Mouse (Mus musculus) frontal cortex, postnatal 10 days (tissue): Measurements from ENCODE around the gene Was.
"Not testable (repeated sequence)": the region's sequence is repeated elsewhere in the genome, so short reads cannot be mapped to it uniquely, and the experiment has no call there.

Source experiments
- DNase-seq, 2 experiments: peaks; one replicate each; pipeline ENCODE4 v3.0.0; 2022; ENCODE audit warnings: low spot score in 2 of 2, mixed read lengths in 1 of 2

Was gene

DNA sequence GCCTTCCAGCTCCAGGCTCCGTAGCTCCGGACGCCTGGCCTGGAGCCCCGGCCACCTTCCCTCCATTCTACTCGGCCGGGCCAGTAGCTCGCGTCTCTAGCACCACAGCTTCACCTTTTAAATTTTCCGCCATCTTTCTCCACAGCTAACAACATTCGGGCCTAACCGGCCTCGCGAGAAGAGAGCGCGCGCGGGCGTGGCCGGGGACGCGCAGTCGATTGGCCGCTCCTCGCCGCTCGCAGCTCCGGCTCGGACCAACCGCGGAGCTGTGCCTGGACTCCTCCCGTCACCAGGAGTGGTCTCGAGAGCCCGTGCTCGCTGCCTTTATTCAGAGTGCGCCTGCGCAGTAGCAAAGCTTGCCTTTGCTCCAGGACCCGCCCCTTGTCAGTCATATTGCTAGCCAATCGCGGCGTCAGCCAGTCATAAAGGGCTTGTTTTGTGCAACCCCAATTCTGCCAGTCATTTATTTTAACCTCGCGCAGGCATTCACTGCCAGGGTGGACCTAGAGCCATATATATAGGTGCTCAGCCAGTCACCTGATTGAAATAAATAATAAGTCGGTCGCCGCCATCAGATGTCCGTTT, 15.8 kb downstream of the Was start, which contains the start of gene Suv39h1:
Gene Suv39h1, minus strand, starts transcription at position 331 of the 585 bp plus-strand sequence.
- DNase-seq, result peak; percentile 90 to 94

DNA sequence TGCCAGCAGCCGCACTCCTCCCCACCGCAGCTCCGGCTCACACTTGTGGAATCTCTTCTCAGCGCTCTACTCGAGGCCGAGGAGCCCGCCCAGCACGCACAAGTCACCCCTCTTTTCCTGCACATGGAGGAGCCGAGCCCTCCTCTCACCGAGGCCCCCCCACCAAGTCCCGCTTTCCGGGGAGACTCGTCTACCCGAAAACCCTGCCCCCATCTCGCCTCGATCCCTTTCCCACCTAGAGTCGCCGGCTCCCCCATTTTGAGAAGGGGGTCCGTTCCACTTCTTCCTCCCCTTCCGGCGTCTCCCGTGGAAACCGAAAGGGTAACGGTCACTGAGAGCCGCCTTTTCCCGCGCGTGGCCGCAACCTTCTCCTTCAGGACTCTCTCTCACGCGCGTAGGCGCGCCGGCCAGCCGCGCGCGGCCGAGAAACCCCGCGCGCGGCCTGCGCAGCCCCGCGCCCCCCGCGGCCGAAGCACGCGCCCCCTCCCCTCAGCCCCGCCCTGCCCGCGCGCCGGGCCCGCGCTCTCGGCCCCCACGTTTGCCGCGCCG, 16.3 kb downstream of the Was start:
- peak; percentile 13 to 32 for DNase-seq

DNA sequence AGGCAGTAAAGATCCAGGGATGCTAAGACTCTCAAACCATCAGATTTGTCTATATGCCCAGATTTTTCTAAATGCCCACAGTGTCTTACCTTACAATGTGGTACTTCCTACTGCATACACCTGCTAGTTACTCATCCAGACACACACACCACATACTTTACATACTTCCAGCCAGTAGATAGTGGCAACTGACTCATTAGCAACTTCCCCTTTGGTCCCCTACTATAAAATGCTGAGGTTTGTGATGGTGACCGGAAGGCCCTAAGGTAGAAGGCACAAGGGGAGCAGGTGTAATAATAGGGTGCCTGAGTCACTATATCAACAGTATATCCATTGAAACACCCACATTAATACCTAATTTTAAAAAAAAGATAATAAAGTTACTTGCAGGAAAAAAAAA, 21.1 kb downstream of the Was start:
- DNase-seq, result no peak

DNA sequence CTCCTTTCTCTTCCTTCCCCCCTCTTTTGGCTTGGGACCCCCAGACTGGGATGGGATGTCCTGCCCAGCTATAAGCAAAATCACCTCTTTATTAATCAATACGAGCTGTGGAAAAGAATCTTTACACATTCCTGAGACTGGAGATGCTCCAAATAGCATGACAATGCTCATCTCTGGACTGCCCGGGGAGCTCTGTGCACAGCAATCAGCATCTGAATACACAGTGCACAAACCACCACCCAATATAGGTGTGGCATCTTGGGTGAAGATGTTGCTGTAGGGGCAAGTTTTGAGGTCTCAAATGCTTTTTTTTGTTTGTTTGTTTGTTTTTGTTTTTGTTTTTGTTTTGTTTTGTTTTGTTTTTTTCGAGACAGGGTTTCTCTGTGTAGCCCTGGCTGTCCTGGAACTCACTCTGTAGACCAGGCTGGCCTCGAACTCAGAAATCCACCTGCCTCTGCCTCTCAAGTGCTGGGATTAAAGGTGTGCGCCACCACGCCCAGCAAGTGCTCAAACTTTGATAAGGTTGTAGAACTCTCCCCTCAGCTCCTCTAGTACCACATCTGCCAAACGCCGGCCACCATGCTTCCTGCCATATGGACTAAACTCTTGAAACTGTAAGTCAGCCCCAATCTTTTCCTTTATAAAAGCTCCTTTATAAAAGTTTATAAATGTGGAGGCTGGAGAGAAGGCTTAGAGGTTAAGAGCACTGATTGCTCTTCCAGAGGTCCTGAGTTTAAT, 39.1 kb downstream of the Was start:
- DNase-seq, result not testable (repeated sequence)

DNA sequence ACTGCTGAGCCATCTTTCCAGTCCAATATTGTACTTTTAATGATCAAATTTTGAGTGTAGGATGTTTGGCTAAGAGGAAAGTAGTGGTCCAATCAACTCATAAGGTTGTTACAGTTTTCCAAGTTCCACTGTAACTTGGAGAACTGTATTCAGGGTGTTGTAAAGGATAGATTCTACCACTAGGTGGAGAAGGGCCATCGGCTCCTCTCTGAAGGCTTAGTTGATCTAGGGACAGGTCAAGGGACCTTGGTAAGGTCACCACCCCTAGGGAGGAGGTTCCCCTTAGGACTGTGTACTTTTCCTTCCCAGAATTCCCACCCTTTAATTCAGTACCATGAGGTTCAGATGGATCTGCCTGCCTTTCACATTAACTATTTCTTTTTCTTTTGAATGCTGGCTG, 57.3 kb downstream of the Was start:
- no peak for DNase-seq
